Mouse (Mus musculus) neural tube, embryonic 12.5 days (tissue): ENCODE results near the gene Nop9. TPM values are rescaled to one million over a fixed set of nuclear protein-coding genes. Genes with fewer than 3 reads are reported as not detected.

Source experiments
- ATAC-seq: fragments of 200-750 bp; cut with Nextera tagmentation; 2 replicates; pipeline ENCODE4 v1.8.0; 2017; ENCODE audit warnings: low read depth, mild to moderate bottlenecking, moderate TSS enrichment, moderate library complexity; ENCODE audit not compliant: low FRiP score
- H3K27ac ChIP-seq: fragments of 300-500 bp; sonication (generic); 2 replicates; pipeline ENCODE4 v1.5.1; 2016
- H3K27me3 ChIP-seq: fragments of 300-500 bp; sonication (generic); replicated peaks from 2 replicates; pipeline ENCODE4 v1.6.1; 2016; ENCODE audit warnings: mild to moderate bottlenecking
- H3K36me3 ChIP-seq: fragments of 300-500 bp; sonication (generic); 2 replicates; pipeline ENCODE4 v1.6.1; 2016; ENCODE audit warnings: mild to moderate bottlenecking
- H3K4me1 ChIP-seq: fragments of 300-500 bp; sonication (generic); 2 replicates; pipeline ENCODE4 v1.6.1; 2016
- H3K4me2 ChIP-seq: fragments of 300-500 bp; sonication (generic); replicated peaks from 2 replicates; pipeline ENCODE4 v1.6.1; 2016; ENCODE audit warnings: mild to moderate bottlenecking
- H3K4me3 ChIP-seq: fragments of 300-500 bp; sonication (generic); 2 replicates; pipeline ENCODE4 v1.5.1; 2016
- H3K9ac ChIP-seq: fragments of 300-500 bp; sonication (generic); 2 replicates; pipeline ENCODE4 v1.6.1; 2016; ENCODE audit warnings: mild to moderate bottlenecking
- H3K9me3 ChIP-seq: fragments of 300-500 bp; sonication (generic); 2 replicates; pipeline ENCODE4 v1.6.1; 2016; ENCODE audit warnings: mild to moderate bottlenecking
- WGBS: fragments of 180-500 bp; shearing (Covaris S2); methylation state at CpG from one replicate; pipeline ENCODE4 v1.1.7; 2016; 5-methylcytosine and 5-hydroxymethylcytosine counted together
- polyA plus RNA-seq: library from polyadenylated mRNA; unstranded; fragments of >200 nt; fragmentation: Nextera tagmentation; extraction: Ambion mirVana; gene quantifications from 2 replicates; pipeline ENCODE4 v1.2.1, GENCODE M21; 2016

The Nop9 gene
- polyA plus RNA-seq, 1 experiment from 2014 or later, result 47.0 TPM

- H3K9me3 ChIP-seq, result no peaks in the 10 kb centered on the region
- peaks cover 46% of the 10 kb centered on the region for H3K27me3 ChIP-seq
- 86% methylated on average over 11 of the region's 11 CpGs for WGBS
- 0 out of 2 replicates have a peak, but pooled peaks have one; percentile 6 for ATAC-seq
- H3K4me2 ChIP-seq, result no peak overlapping the region
- H3K4me3 ChIP-seq, result no peak overlapping the region
- no peaks in the 10 kb centered on the region for H3K36me3 ChIP-seq
- 0 out of 2 replicates have a peak, but pooled peaks cover 3% of the 10 kb centered on the region for H3K4me1 ChIP-seq
- H3K9ac ChIP-seq, result no peak overlapping the region
- H3K27ac ChIP-seq, result no peak overlapping the region
Measured at GRCm38 (mm10) chr14:55780736-55781135, 35.2 kb downstream of the Nop9 start.

- Histone ChIP-seq H3K27me3 (peaks cover 52% of the 10 kb centered on the region), H3K9ac (no peak overlapping the region), H3K36me3 (no peaks in the 10 kb centered on the region), H3K27ac (no peak overlapping the region), H3K4me1 (0 out of 2 replicates have a peak, but pooled peaks cover 3% of the 10 kb centered on the region), H3K4me3 (peak overlapping the region; percentile 3; the same call in 1 of the 2 replicates), H3K9me3 (no peaks in the 10 kb centered on the region), H3K4me2 (peak overlapping the region; percentile 45)
- 19% methylated on average over 14 of the region's 14 CpGs for WGBS
- ATAC-seq, result peak; percentile 68
Measured at GRCm38 (mm10) chr14:55781310-55781709, 35.8 kb downstream of the Nop9 start.

DNA sequence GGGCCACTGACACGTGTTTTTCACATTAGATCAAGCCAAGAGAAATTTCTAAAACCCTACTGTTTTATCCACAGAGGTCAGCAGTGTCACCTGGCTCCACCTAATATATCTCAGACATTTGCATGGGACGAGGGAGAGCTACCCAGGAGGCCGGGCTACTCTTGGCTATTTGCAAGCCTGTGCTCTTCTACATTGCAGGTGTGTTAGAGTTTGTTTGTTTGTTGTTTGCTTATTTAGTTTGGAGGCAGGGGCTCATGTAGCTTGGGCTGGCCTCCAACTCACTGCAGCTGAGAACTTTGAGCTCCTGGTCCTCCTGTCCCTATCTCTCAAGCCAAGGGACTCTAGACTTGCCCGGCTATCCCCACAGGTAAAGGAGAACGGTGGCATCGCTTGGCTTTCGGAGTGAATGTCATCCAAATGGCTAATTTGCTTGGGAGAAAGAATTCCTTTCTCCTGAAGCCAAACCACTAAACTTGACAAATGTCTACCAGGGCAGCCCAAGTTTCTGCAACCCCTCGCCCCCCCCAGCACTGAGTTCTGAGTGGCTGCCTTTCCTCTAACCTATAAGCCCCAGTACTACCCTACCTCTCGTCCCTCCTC is 37.0 kb downstream of the Nop9 start:
- Histone ChIP-seq H3K27ac (no peak overlapping the region), H3K4me3 (no peak overlapping the region)
- WGBS, result 51% methylated on average over 9 of the region's 9 CpGs

GRCm38 (mm10) chr14:55783171-55783957 is 37.9 kb downstream of the Nop9 start:
- H3K4me1 ChIP-seq, result peaks cover 6% of the 10 kb centered on the region
- H3K27ac ChIP-seq, result no peak overlapping the region
- WGBS, result 3% methylated on average over 31 of the region's 31 CpGs
- peak overlapping the region; percentile 26; the same call in 1 of the 2 replicates for H3K9ac ChIP-seq
- no peaks in the 10 kb centered on the region for H3K9me3 ChIP-seq
- ATAC-seq, result no peak
- peak overlapping the region; percentile 26 for H3K4me3 ChIP-seq
- H3K27me3 ChIP-seq, result peaks cover 72% of the 10 kb centered on the region
- no peaks in the 10 kb centered on the region for H3K36me3 ChIP-seq
- H3K4me2 ChIP-seq, result peak overlapping the region; percentile 51

More for the DNA sequence above, 37.0 kb downstream of the Nop9 start:
- H3K4me2 ChIP-seq, result peak overlapping the region; percentile 51
- H3K36me3 ChIP-seq, result no peaks in the 10 kb centered on the region
- no peaks in the 10 kb centered on the region for H3K9me3 ChIP-seq
- H3K27me3 ChIP-seq, result peaks cover 63% of the 10 kb centered on the region
- no peak overlapping the region for H3K9ac ChIP-seq
- no peak for ATAC-seq
- 0 out of 2 replicates have a peak, but pooled peaks cover 3% of the 10 kb centered on the region for H3K4me1 ChIP-seq

GRCm38 (mm10) chr14:55783958-55784235 is 38.4 kb downstream of the Nop9 start, which contains the start of gene Adcy4:
Adcy4 (minus strand) TSS chr14:55784095.
- H3K27ac ChIP-seq, result no peak within 1 kb of the TSS

GRCm38 (mm10) chr14:55785195-55785594 is 39.7 kb downstream of the Nop9 start:
- H3K4me3 ChIP-seq, result no peak overlapping the region
- H3K27me3 ChIP-seq, result peaks cover 88% of the 10 kb centered on the region
- no peak overlapping the region for H3K27ac ChIP-seq
- peaks cover 12% of the 10 kb centered on the region for H3K4me1 ChIP-seq
- 28% methylated on average over 6 of the region's 6 CpGs for WGBS
- no peak overlapping the region for H3K9ac ChIP-seq
- no peaks in the 10 kb centered on the region for H3K9me3 ChIP-seq
- H3K4me2 ChIP-seq, result no peak overlapping the region
- H3K36me3 ChIP-seq, result no peaks in the 10 kb centered on the region
- no peak for ATAC-seq

More at GRCm38 (mm10) chr14:55783958-55784235, 38.4 kb downstream of the Nop9 start, which contains the start of gene Adcy4:
- no peak for ATAC-seq
- WGBS, result 5% methylated on average over 13 of the region's 13 CpGs
- Histone ChIP-seq H3K4me3 (peak within 1 kb of the TSS; percentile 26), H3K27me3 (peaks cover 78% of the 10 kb centered on the region), H3K9me3 (no peaks in the 10 kb centered on the region), H3K9ac (peak within 1 kb of the TSS; percentile 26; the same call in 1 of the 2 replicates), H3K4me2 (peak within 1 kb of the TSS; percentile 51), H3K36me3 (no peaks in the 10 kb centered on the region), H3K4me1 (peaks cover 12% of the 10 kb centered on the region)

DNA sequence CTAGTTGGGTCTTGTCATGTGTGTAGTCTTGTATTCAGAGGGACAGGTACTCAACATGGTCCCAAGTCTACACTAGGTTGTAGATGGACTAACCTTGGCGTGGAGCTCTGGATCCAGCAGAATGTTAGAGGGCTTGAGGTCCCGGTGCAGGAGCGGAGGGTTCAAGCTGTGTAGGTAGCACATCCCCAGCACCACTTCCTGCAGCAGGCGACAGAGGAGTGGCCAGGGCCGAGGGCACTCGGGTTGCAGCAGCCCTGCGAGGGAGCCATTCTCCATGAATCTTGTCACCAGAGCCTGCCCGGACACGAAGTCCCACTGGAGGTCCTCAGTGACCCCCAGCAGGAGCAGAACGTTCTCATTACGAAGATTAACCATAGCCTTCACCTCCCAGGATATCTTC is 42.2 kb downstream of the Nop9 start:
- ATAC-seq, result no peak
- no peak overlapping the region for H3K27ac ChIP-seq
- H3K4me1 ChIP-seq, result peaks cover 12% of the 10 kb centered on the region
- 34% methylated on average over 11 of the region's 11 CpGs for WGBS
- H3K9ac ChIP-seq, result no peak overlapping the region
- H3K36me3 ChIP-seq, result no peaks in the 10 kb centered on the region
- no peaks in the 10 kb centered on the region for H3K9me3 ChIP-seq
- peak overlapping the region; percentile 55; the same call in 1 of the 2 replicates for H3K4me2 ChIP-seq
- H3K27me3 ChIP-seq, result peaks cover 77% of the 10 kb centered on the region
- H3K4me3 ChIP-seq, result no peak overlapping the region

DNA sequence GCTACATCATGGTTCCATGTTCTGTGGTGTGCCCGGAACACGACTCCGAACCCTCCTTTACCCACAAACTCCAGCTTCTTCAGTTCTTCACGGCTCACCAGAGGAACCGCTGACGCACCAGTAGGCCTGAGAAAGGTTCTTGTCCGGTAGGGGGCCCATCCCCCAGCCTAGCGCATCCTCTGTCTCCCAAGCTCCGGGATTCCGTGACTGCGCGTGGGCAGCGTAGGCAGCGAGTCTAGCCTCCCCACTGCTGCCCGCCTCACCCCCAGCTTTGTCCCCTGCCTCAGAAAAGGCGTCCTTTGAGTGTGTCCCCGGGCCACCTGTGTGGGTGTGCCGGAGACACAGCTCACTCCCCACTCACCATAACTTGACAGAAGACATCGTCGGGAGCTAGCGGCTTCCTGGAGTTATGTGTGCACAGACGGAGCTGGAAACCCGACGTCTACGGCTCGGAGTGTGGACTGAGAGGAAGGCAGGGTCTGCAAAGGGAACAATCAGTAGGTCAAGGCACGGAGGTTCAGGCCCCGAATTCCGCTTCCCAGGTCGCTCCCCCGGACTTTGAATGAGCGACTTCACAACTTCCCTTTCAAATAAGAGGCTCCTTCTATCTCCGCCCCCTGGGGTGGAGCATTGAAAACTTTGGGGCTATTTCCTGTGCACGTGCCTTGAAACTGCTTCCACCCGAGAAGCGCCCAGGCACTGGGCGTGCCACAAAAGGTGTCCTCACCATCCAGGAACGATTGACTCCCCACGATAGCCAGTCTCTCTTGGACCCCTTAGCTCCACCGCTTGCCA is 43.0 kb downstream of the Nop9 start, which contains the start of gene Ripk3:
Ripk3 (minus strand) TSS at position 610 of the 795 bp plus-strand sequence.
- peaks cover 70% of the 10 kb centered on the region for H3K27me3 ChIP-seq
- no peak for ATAC-seq
- peak within 1 kb of the TSS; percentile 55 for H3K4me2 ChIP-seq
- 6% methylated on average over 40 of the region's 40 CpGs for WGBS
- peaks cover 12% of the 10 kb centered on the region for H3K4me1 ChIP-seq
- H3K9me3 ChIP-seq, result no peaks in the 10 kb centered on the region
- H3K27ac ChIP-seq, result no peak within 1 kb of the TSS
- no peak within 1 kb of the TSS for H3K9ac ChIP-seq
- H3K4me3 ChIP-seq, result peak within 1 kb of the TSS; percentile 27
- no peaks in the 10 kb centered on the region for H3K36me3 ChIP-seq

- H3K9ac ChIP-seq, result no peak overlapping the region
Measured at GRCm38 (mm10) chr14:55793461-55793860, 48.0 kb downstream of the Nop9 start.

GRCm38 (mm10) chr14:55793946-55794345 is 48.5 kb downstream of the Nop9 start:
- Histone ChIP-seq H3K27ac (no peak overlapping the region), H3K36me3 (no peaks in the 10 kb centered on the region), H3K27me3 (peaks cover 15% of the 10 kb centered on the region), H3K4me2 (no peak overlapping the region), H3K4me3 (no peak overlapping the region), H3K9me3 (no peaks in the 10 kb centered on the region), H3K4me1 (0 out of 2 replicates have a peak, but pooled peaks cover under 1% of the 10 kb centered on the region), H3K9ac (no peak overlapping the region)
- WGBS, result 73% methylated on average over 2 of the region's 2 CpGs
- no peak for ATAC-seq

More at GRCm38 (mm10) chr14:55793461-55793860, 48.0 kb downstream of the Nop9 start:
- Histone ChIP-seq H3K27ac (no peak overlapping the region), H3K36me3 (no peaks in the 10 kb centered on the region), H3K4me1 (peaks cover 5% of the 10 kb centered on the region), H3K9me3 (no peaks in the 10 kb centered on the region), H3K4me2 (no peak overlapping the region), H3K4me3 (no peak overlapping the region), H3K27me3 (peaks cover 19% of the 10 kb centered on the region)
- ATAC-seq, result no peak
- WGBS, result 77% methylated on average over 2 of the region's 2 CpGs

- H3K4me2 ChIP-seq, result no peak overlapping the region
- no peaks in the 10 kb centered on the region for H3K9me3 ChIP-seq
- ATAC-seq, result no peak
- H3K27me3 ChIP-seq, result no peaks in the 10 kb centered on the region
- H3K9ac ChIP-seq, result no peak overlapping the region
- no peaks in the 10 kb centered on the region for H3K4me1 ChIP-seq
- H3K4me3 ChIP-seq, result no peak overlapping the region
- WGBS, result 88% methylated on average over 15 of the region's 15 CpGs
- no peak overlapping the region for H3K27ac ChIP-seq
- no peaks in the 10 kb centered on the region for H3K36me3 ChIP-seq
Measured at GRCm38 (mm10) chr14:55795380-55796163, 50.1 kb downstream of the Nop9 start.
